12 mouse cellular contexts compared by ENCODE assay signal in genomic region chr13:38610336-38610735, GRCm38 (mm10). TPM values are rescaled to one million over a fixed set of nuclear protein-coding genes. Genes with fewer than 3 reads are reported as not detected.
A peak's percentile ranks its signal among the peaks of the same experiment; 100 is the strongest.
DNase-seq lines count a peak whose midpoint lies in the region; ATAC-seq lines count a peak whose summit lies in the region.
"Had no signal": no experiment of that assay in that cellular context is flagged by ENCODE, and none has a peak within 500 bp of the region (broad histone marks: within the 10 kb centered on the region; RNA-seq: fewer than 3 reads in every experiment).

No protein-coding gene starts in this region.

- H3K36me3 ChIP-seq in kidney, embryonic 15.5 days, result peaks cover 25% of the 10 kb centered on the region

- whole genome bisulfite sequencing in kidney, embryonic 15.5 days, result 71% methylated on average over 6 of the region's 6 CpGs

- no peaks in the 10 kb centered on the region for H3K27me3 ChIP-seq in kidney, embryonic 15.5 days
- H3K27me3 ChIP-seq: forebrain, embryonic 15.5 days had no signal

- H3K9ac ChIP-seq in kidney, embryonic 15.5 days, result no peak overlapping the region
- H3K9ac ChIP-seq: forebrain, embryonic 15.5 days; liver, embryonic 14.5 days had no signal

- H3K4me1 ChIP-seq in kidney, embryonic 15.5 days, result 0 out of 2 replicates have a peak, but pooled peaks cover 4% of the 10 kb centered on the region
- H3K4me1 ChIP-seq: forebrain, embryonic 15.5 days had no signal

- ATAC-seq in kidney, embryonic 15.5 days (replicated peaks; ENCODE audit: low FRiP score), result no peak
- no peak for ATAC-seq in CD4-positive, CD25-positive, alpha-beta regulatory T cell, adult 4 months
- ATAC-seq: forebrain, embryonic 15.5 days; intestine, embryonic 16.5 days had no signal

- H3K9me3 ChIP-seq in kidney, embryonic 15.5 days (replicated peaks), result no peaks in the 10 kb centered on the region
- H3K9me3 ChIP-seq: forebrain, embryonic 15.5 days had no signal

- peak; percentile 63 for DNase-seq in kidney, adult 18-20 months
- peak; percentile 84 for DNase-seq in adrenal gland, postnatal 14 days
- peak; percentile 39 to 63 for DNase-seq in kidney, postnatal 4 days
- DNase-seq in testis, postnatal 14 days (ENCODE audit: low spot score), result peak; percentile 21
- no peak for DNase-seq in spleen, adult 12 weeks (ENCODE audit: low spot score)
- DNase-seq: cerebellum, adult 9-11 months; embryo, embryonic 11 days had no signal

- no peak overlapping the region for H3K4me2 ChIP-seq in kidney, embryonic 15.5 days
- H3K4me2 ChIP-seq: forebrain, embryonic 15.5 days had no signal

- H3K4me3 ChIP-seq in kidney, embryonic 15.5 days (replicated peaks), result no peak overlapping the region
- H3K4me3 ChIP-seq: forebrain, embryonic 15.5 days had no signal

- H3K27ac ChIP-seq in kidney, embryonic 15.5 days, result no peak overlapping the region
- H3K27ac ChIP-seq: forebrain, embryonic 15.5 days; liver, embryonic 14.5 days had no signal

RNA-seq across cellular contexts. Expression of gene Bloc1s5, which starts 24.6 kb away (rescaled TPM):
- polyA plus RNA-seq in kidney, embryonic 15.5 days (2015; fragmentation: Nextera tagmentation; extraction: Ambion mirVana), result 20.1 and 20.5 TPM in 2 replicates
- total RNA-seq in adrenal gland, postnatal 14 days (2021), result 13.8 and 17.9 TPM in 2 replicates
- polyA plus RNA-seq in CD4-positive, CD25-positive, alpha-beta regulatory T cell, adult 4 months (2017; shearing (Covaris generic)), result 1 to 10 TPM; 7.8 to 9.4 TPM

RNA-seq across cellular contexts. Expression of gene Eef1e1, which starts 48.5 kb away (rescaled TPM):
- polyA plus RNA-seq in kidney, embryonic 15.5 days (2015; fragmentation: Nextera tagmentation; extraction: Ambion mirVana), result 53.9 and 55.7 TPM in 2 replicates
- total RNA-seq in adrenal gland, postnatal 14 days (2021), result 31.8 and 41.2 TPM in 2 replicates
- polyA plus RNA-seq in CD4-positive, CD25-positive, alpha-beta regulatory T cell, adult 4 months (2017; shearing (Covaris generic)), result 10 to 100 TPM; 40.4 to 47.1 TPM
